Mouse (Mus musculus) adrenal gland, adult 8-10 months (tissue): ENCODE results near the gene Acss2. TPM values are rescaled to one million over a fixed set of nuclear protein-coding genes. Genes with fewer than 3 reads are reported as not detected.
"Not testable (repeated sequence)": the region's sequence is repeated elsewhere in the genome, so short reads cannot be mapped to it uniquely, and the experiment has no call there.

ENCODE experiments used
- DNase-seq: peaks from one replicate; pipeline ENCODE4 v3.0.0; 2022
- total RNA-seq, 4 experiments: library from RNA; stranded (reverse); gene quantifications; 2 replicates each; pipeline ENCODE4 v1.2.4; 2022

Gene Acss2
- total RNA-seq, 4 experiments from 2014 or later = 41.7 to 70.9 (median 65.8) TPM

DNA sequence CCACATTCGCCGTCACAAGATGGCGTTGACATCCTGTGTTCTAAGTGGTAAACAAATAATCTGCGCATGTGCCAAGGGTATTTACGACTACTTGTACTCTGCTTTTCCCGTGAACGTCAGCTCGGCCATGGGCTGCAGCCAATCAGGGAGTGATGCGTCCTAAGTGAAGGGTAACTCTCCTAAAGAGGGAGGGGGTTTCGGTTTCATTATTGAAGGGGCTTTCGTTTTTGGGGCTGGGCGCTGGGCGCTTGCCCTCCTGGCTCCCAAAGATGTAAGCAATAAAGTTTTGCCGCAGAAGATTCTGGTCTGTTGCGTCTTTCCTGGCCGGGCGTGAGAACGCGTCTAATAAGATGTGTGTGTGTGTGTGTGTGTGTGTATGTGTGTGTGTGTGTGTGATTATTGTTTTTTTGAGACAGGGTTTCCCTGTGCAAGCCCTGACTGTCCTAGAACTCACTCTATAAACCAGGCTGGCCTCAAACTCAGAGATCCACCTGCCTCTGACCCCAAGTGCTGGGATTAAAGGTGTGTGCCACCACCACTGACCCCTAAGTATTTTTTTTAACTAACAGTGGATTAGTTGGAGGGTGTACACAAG, 20.8 kb downstream of the Acss2 start:
- not testable (repeated sequence) for DNase-seq

- DNase-seq = no peak
Observed at GRCm38 (mm10) chr2:155539696-155540095, 21.9 kb downstream of the Acss2 start.

DNA sequence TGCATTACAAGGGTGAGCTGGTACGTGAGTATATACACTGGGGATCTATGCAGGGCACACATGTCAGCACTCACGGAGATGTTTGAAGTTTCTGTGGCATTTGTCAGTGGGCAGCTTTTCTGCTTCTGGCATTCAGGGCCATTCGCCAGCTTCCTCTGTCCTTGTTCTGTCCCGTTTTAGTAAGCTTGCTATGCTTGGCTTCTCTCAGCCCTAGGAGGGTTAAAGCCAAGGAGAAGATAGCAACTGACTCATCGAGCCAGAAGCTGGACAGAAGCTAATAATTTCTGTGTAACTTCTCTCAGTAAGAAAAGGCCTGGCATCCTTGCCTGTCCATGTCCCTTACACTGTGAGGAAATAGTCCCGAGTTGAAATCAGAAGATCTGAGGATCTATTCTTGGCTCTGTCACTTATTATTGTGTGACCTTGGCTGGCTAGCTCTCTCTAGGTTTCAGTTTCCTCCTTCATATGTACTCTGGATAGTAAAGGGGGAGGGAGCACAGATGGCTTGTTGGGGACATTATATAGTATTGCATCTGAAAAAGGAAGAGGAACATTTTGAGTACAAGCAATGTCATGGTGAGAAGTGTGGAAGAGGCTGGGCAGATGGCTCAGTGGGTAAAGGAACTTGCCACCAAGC, 23.2 kb downstream of the Acss2 start:
- peak; percentile 81 for DNase-seq

DNA sequence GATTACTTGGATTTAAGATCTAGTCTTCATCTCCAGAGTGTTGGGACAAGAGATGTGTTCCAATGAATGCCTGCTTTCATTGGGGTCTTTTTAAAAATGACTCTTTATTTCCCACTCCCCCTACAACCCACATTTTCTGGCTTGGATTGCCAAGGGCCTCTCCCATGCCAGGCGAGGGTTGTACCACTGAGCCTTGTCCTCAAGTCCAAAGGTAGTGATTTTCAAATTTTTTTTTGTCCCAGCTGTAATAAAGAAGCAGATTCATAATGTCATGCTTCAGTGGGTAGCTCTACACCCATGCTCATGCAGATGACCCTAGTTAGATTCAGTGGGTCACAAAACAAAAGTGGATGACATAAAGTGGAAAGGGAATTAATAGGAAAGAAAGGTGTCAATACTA, 29.2 kb downstream of the Acss2 start:
- no peak for DNase-seq

GRCm38 (mm10) chr2:155552336-155552735, 34.6 kb downstream of the Acss2 start:
- no peak for DNase-seq

GRCm38 (mm10) chr2:155552949-155553354, 35.2 kb downstream of the Acss2 start:
- no peak for DNase-seq

DNA sequence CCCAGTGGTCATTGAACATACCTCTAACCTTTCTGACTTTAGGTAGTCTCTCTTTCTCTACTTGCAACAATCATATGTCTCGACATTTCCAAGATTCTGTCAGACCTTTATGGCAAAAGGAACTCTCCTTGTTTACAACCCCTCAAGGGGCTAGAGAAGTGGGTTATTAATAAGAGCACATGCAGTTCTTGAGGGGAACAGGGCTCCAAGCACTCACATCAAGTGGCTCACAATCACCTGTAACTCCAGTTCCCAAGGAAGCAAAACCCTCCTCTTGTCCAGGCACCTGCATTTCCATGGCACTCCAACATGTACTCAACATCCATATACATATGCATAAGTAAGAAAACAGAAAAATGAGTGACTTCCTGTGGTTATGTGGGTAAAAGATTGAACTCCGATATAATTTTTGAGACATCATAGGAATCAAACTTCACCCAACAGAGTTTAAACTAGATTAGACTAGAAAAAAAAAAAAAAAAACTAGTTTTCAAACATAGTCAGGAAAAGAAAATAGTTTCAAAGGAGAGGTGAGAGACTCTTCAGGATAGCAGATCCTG, 36.8 kb downstream of the Acss2 start:
- no peak for DNase-seq

DNA sequence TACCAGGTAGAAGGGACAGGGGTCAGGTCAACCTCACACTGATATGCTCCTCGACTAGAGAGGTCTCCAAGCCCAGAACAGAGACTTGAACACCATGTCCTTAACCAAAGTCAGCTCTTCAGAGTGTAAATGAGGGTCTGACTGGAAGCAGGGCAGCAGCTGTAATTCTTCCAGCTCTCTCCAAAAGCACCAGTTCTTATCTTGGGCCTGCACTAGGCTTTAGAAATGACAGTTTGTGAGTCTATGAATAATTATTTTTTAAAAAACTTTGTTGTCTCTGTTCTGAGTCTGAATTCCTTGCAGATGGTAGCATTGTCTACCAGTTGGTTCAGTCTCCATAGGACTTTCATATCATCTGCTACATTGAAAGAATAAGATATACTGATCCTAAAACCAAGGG, 44.5 kb downstream of the Acss2 start:
- no peak for DNase-seq

- DNase-seq = no peak
Observed at GRCm38 (mm10) chr2:155562934-155563333, 45.2 kb downstream of the Acss2 start.

- no peak for DNase-seq
Observed at GRCm38 (mm10) chr2:155567751-155568150, 50.0 kb downstream of the Acss2 start.

- no peak for DNase-seq
Observed at GRCm38 (mm10) chr2:155569223-155569807, 51.6 kb downstream of the Acss2 start.

DNA sequence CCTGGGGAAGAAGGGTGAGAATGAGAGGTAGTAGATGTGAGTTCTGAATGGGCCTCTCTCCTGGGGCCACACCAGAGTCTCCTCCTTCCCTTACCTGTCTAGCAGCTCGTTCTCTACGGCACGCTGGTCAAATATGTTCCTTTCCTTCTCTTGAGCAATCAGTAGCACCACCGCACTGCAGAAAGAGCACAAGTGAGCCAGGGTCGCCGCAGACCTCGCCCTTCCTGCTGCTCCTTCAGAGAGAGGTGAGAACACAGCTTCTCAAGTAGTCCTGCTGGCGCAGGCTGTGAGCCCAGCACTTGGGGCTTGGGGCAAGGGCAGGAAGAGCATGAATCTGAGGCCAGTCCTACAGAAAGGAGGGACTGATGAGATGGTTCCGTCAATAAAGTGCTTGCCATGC, 55.3 kb downstream of the Acss2 start:
- DNase-seq = no peak

DNA sequence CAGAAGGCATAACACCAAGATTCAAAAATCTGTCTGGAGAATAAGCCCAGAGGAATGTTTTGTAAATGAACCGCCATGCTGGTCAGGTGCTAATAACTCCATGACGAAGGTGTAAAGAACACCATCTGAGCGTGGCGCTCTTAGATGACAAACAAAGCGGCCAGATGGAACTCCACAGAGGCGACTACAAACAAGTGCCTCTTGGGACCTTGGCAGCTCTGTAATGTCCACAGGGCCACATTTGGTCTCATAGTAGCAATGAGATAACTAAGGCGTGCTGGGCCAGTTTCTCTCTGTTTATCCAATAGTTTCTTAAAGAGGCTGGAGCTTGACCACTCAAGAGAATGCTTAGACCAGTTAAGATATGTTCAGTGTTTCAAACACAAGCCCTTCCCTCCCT, 56.2 kb downstream of the Acss2 start:
- DNase-seq = no peak

DNA sequence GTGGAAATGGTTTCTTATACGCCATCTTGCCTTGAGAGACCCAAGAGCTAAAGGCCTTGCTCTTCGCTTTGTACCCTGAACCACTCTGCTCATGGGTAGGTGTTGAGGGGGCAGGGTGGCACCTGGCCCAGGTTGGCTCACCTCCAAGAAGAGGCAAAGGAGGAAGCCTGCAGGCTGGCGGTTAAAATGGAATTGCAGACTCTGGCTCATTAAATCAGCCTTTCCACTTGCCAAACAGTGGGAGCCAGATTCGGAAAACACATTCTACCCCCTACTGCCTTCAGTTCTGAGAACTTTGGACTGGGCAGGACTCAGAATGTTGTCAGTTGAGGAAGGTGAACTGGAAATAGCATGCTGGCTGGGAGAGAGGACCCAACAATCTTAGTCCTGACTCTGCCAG, 57.0 kb downstream of the Acss2 start:
- DNase-seq = no peak

GRCm38 (mm10) chr2:155576656-155577055, 58.9 kb downstream of the Acss2 start:
- DNase-seq = no peak

DNA sequence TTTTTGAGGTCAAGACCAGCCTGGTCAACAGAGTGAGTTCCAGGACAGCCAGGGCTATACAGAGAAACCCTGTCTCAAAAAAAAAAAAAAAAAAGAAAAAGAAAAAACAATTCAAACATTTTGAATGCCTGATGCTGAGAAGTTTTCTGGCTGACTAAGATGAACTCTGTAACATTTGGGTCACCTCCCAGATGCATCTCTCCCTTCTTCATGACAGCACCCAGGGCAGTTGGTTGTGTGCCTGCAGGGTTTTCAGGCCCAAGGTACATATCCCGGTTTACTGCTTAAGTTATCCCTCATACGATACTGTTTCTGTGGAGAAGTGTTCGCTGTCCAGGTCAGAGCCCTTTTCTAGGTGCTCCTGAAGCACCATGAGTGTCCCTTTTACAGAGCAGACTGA, 62.6 kb downstream of the Acss2 start:
- no peak for DNase-seq

DNA sequence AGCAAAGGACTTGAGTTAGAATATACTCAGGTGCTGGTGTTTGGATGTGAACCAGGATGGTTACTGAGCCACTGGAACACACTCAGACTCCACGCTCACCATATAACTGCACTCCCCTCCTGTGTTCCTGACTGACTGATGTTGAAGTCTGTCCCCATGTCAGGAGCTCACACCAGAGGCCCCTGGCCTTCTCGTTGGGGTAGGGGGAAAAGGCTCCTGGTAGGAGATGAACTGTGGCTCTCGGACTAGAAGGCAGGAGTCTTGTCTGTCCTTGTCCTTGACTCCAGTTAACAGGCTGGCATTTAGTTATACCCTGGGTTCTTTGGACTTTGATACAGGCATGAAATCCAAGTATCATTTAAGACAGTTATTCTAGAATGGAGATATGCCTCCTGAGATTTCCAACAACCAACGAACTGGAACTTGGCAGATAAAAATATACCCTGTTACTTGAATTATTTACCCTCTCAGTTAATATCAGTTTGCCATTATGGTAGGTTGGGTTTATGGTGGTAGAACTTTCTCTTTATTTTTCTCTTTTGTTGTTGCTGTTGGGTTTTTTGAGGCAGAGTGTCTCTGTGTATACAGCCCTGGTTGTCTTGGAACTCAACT, 64.7 kb downstream of the Acss2 start:
- no peak for DNase-seq

GRCm38 (mm10) chr2:155582996-155583395, 65.2 kb downstream of the Acss2 start:
- no peak for DNase-seq

DNA sequence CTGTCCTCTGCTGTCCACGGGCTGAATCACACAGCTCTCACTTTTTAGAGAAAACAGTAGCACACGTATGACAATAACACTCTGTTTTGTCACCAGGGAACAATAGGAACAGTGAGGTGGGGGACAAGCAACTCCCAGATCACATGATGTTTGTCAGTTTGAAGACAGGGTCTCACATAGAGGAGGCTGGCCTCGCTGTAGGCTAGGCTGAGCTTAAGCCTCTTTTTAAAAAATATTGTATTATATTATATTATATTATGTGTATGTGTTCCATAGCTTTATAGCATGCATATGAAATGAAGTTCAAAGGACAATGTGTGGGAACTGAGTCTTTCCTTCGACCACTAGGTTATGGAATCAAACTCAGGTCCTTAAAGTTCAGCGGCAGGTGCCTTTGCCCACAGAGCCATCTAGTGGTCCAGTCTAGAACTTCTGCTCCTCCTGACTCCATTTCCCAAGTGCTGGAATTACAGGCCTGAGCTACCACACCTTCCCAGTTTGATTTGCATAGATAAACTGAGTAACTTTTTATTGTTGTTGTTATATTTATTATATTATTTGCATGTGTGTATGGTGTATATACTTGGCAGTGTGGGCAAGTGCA, 66.3 kb downstream of the Acss2 start:
- peak; percentile 26 for DNase-seq

DNA sequence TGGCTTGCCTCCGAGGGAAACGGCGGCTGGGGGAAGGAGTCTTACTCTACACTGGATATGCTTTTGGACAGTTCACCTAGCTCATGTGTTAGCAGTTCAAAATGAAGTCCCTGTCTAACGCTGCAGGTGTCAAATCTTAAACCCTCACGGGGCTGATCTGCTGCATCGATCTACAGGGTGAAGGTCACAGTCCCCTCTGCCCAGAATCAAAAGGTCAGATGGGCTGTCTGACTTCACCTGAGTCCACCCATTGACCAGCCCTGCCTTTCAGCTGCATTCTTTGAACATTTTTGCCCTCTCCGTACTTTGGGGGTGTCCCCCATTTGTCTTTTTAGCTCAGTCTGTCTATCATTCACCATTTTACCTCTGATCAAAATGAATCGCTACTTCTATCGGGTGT, 67.3 kb downstream of the Acss2 start:
- no peak for DNase-seq

DNA sequence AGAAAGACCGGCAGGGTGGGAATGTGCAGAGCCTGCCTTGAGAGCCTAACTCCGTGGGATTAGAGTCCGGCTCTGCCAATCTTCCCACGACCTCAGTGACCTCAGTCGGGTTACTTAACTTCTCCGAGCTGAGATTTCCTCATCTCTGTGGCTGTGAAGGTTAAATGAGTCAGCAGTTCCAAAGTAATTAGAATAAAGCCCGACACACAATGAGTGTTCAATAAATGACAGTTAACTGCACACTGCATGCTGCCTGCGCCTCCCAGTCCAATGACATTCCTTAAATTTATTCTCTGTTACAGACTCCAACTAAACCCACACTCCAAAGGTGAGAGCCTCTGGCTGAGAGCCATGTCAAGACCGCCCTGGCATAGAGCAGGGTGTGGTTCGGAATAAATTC, 67.7 kb downstream of the Acss2 start:
- DNase-seq = peak; percentile 37

DNA sequence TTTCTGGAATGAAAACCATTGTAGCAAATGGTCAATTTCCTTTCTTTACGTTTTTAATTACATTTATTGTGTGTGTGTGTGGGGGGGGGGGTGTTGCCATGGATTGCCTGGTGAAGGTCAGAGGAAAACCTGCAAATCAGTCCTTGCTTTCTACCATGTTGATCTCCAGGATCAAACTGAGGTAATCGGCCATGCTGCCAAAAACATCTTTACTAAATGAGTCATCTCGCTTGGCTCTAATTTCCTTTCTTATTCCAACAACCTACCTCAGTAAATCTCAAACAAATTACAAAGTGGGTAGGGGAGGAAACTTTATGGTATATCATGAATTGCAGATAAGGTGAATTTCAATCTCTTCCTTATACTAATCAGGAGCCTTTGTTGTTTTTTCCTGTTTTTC, 70.4 kb downstream of the Acss2 start:
- no peak for DNase-seq

- no peak for DNase-seq
Observed at GRCm38 (mm10) chr2:155589521-155589920, 71.8 kb downstream of the Acss2 start.
